Mouse (Mus musculus): ENCODE results near the gene Rnaseh1.

GRCm38 (mm10) chr12:28694231-28694630 is 44.8 kb downstream of the Rnaseh1 start:
- TF ChIP-seq POLR2A (IDR thresholded peaks at IDR 0.05; ENCODE audit: low read depth, low read length) (no peak), CTCF (IDR thresholded peaks at IDR 0.05; ENCODE audit: borderline replicate concordance, insufficient read depth, low read length) (no peak)

All from embryonic fibroblast, embryonic 13.5 days (primary cell).